Mouse (Mus musculus) kidney, adult 2 months (tissue): ENCODE data around the gene Pgghg. TPM values are rescaled to one million over a fixed set of nuclear protein-coding genes. Genes with fewer than 3 reads are reported as not detected.

Source experiments
- DNase-seq: peaks from one replicate; pipeline ENCODE4 v3.0.0; 2021
- H3K27ac ChIP-seq: fragments of 200-500 bp; 2 replicates; pipeline ENCODE4 v1.5.1; 2012; ENCODE audit warnings: low read depth, low read length, control low read depth, inconsistent platforms; ENCODE audit not compliant: insufficient read depth
- H3K27me3 ChIP-seq: fragments of 200-500 bp; replicated peaks from 2 replicates; pipeline ENCODE4 v1.6.1; 2012; ENCODE audit warnings: mild to moderate bottlenecking, moderate library complexity, low read length, inconsistent platforms; ENCODE audit not compliant: control insufficient read depth, insufficient read depth
- H3K36me3 ChIP-seq: fragments of 200-500 bp; 2 replicates; pipeline ENCODE4 v1.6.1; 2012; ENCODE audit warnings: mild to moderate bottlenecking, moderate library complexity, low read length, inconsistent platforms; ENCODE audit not compliant: control insufficient read depth, insufficient read depth
- H3K4me1 ChIP-seq: fragments of 200-500 bp; 2 replicates; pipeline ENCODE4 v1.6.1; 2011; ENCODE audit warnings: low read length; ENCODE audit not compliant: control insufficient read depth, insufficient read depth
- H3K4me3 ChIP-seq: fragments of 200-500 bp; 2 replicates; pipeline ENCODE4 v1.5.1; 2011; ENCODE audit warnings: mild to moderate bottlenecking, low read depth, low read length, control low read depth; ENCODE audit not compliant: insufficient read depth
- CTCF ChIP-seq: fragments of 200-500 bp; conservative IDR thresholded peaks from 2 replicates; pipeline ENCODE4 v1.5.1; 2011; ENCODE audit warnings: low read depth, mild to moderate bottlenecking, control low read depth, low read length, moderate library complexity, mixed read lengths; ENCODE audit not compliant: insufficient read depth, insufficient read length
- POLR2A ChIP-seq: fragments of 200-500 bp; IDR thresholded peaks from one replicate; pipeline ENCODE4 v1.6.1; 2011; ENCODE audit warnings: low read depth, low read length, control low read depth
- WGBS: fragments of 180-500 bp; shearing (Covaris S2); methylation state at CpG from one replicate; pipeline ENCODE4 v1.1.7; 2018; 5-methylcytosine and 5-hydroxymethylcytosine counted together
- polyA plus RNA-seq: library from polyadenylated mRNA; depleted of rRNA; stranded (reverse); fragments of >200 nt; gene quantifications from 2 replicates; pipeline ENCODE4 v1.2.3, GENCODE M21; 2012

Pgghg gene
- polyA plus RNA-seq, 1 experiment, result 58.0 TPM

DNA sequence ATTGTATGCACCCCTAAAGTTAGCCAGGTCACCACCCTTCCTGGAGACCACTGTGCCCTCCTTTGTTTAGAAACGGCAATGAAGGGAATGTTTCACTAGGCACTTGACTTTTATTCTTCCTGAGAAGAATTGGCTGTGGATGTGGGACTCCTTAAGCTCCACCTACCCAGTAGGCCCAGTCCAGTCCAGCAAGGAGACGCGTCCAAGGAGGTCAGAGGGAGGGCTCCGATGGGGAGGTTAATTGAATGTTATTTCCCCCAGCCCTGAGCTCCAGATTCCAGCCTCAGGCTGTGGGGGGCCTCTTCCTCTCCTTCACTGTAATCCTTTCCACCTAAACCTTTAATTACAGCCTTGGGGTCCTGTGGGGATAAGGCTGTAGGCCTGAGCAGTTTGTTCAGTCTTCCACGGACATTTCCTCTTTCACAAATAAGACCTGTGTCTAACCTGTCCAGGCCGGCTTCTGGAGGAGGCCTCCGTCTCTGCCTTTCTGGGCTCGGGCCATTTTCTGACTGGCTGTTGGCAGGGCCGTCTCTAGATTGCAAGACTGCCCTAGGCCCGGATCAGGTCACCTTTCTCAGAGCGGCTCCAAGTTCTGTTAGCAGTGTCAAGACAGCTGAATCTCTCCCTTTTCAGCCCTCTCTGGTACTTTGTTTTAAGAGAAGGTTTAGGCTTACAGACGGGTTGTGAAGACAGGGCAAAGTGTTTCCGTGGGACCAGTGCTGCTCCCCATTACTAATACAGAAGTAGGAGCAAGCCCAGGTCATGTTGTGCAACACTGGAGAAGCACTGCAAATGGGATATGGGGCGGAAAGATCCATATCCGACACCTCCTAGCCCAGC is 38.9 kb upstream of the Pgghg start:
- Histone ChIP-seq H3K4me1 (peaks cover 2% of the 10 kb centered on the region; the same call in 1 of the 2 replicates), H3K4me3 (no peak overlapping the region), H3K36me3 (no peaks in the 10 kb centered on the region), H3K27ac (no peak overlapping the region), H3K27me3 (no peaks in the 10 kb centered on the region)
- TF ChIP-seq CTCF, result no peak
- peak; percentile 38 for DNase-seq
- WGBS, result 67% methylated on average over 15 of the region's 15 CpGs

DNA sequence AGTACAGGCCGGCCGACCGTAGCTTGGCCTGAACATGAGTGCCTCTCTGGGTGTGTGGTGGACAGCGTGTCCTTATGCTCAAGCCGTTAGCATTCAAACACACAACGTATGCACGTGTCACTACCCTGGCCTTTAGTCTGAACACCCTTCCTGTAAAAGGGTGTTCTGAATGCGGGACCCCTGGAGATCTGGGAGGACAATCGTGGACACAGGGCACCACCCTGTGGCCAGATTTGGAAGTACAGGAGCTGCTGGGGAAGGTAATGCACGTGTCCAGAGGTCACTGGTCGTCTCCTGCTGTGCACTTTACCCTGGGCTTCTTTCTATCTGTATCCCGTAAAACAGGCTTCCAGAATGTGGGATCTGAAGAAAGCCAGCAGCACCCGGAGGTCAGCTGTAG is 38.0 kb upstream of the Pgghg start:
- WGBS, result 24% methylated on average over 13 of the region's 13 CpGs
- Histone ChIP-seq H3K36me3 (no peaks in the 10 kb centered on the region), H3K27ac (no peak overlapping the region), H3K4me1 (peaks cover 2% of the 10 kb centered on the region; the same call in 1 of the 2 replicates), H3K27me3 (no peaks in the 10 kb centered on the region), H3K4me3 (no peak overlapping the region)
- DNase-seq, result peak; percentile 86
- TF ChIP-seq POLR2A, result no peak
- peak; percentile 86 for TF ChIP-seq CTCF

DNA sequence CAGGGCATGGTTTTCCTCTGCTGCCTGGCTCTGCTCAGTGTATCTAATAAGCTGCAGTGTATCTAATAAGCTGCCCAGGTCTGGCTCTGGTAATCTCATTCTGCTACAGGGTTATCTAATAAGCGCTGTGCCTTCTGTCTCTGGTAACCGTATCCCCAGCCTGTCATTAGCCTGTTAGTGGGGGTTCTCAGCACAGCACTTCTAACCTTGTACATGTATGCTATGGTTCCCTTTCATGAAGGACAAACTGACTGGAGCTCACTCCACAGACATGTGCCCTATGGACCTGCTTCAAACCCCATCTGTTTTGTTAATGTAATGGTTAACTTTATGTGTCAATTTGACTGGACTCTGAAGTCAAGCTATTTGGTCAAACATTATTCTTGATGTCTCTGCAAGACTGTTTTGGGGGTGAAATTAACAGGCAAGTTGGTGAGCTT is 35.5 kb upstream of the Pgghg start:
- Histone ChIP-seq H3K27me3 (no peaks in the 10 kb centered on the region), H3K27ac (peak overlapping the region; percentile 94), H3K4me1 (peaks cover 2% of the 10 kb centered on the region; the same call in 1 of the 2 replicates), H3K36me3 (no peaks in the 10 kb centered on the region), H3K4me3 (peak overlapping the region; percentile 48; the same call in 1 of the 2 replicates)
- peak; percentile 85 for DNase-seq
- TF ChIP-seq CTCF (no peak), POLR2A (no peak)
- 68% methylated on average over 2 of the region's 2 CpGs for WGBS

DNA sequence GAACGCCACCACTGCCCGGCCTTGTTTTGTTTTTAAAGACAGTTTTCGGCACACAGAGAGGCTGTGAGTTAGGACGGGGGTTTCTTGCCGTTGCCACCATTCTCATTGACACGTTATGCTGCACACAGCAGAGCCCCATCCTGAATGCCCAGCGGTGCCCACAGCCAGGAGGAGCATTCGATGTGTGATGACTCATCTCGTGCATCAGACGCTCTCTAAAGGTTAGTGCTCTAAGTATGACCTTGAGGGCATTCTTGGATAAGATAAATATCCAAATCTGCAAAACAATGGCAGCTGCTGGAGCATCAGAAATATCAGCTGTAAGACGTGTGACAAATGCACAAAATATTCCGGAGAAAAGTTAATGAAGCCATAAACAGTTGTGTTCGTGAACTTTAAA is 34.1 kb upstream of the Pgghg start:
- H3K27ac ChIP-seq, result peak overlapping the region; percentile 87
- DNase-seq, result no peak
- H3K36me3 ChIP-seq, result no peaks in the 10 kb centered on the region
- no peaks in the 10 kb centered on the region for H3K27me3 ChIP-seq
- peak overlapping the region; percentile 48 for H3K4me3 ChIP-seq
- 59% methylated on average over 13 of the region's 13 CpGs for WGBS
- peaks cover 3% of the 10 kb centered on the region; the same call in 1 of the 2 replicates for H3K4me1 ChIP-seq
- TF ChIP-seq CTCF (no peak), POLR2A (no peak)

DNA sequence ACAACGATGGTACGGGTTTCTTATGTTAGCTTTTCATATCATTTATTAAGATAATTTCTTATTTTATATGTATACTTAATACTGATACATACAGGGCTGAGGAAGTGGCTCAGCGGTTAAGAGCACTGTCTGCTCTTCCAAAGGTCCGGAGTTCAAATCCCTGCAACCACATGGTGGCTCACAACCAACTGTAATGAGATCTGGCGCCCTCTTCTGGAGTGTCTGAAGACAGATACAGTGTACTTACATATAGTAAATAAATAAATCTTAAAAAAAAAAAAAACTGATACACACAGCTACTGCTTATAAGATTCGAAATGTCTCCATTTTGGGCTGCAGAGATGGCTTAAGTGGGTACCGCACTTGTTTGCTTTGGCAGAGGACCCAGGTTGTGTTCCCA is 33.5 kb upstream of the Pgghg start:
- Histone ChIP-seq H3K4me1 (peaks cover 8% of the 10 kb centered on the region; the same call in 1 of the 2 replicates), H3K27me3 (no peaks in the 10 kb centered on the region), H3K27ac (no peak overlapping the region), H3K4me3 (no peak overlapping the region), H3K36me3 (no peaks in the 10 kb centered on the region)
- 0 out of 2 replicates have a peak, but pooled peaks have one; percentile 7 for TF ChIP-seq CTCF
- no peak for TF ChIP-seq POLR2A
- WGBS, result 83% methylated on average over 7 of the region's 7 CpGs
- peak; percentile 30 for DNase-seq

DNA sequence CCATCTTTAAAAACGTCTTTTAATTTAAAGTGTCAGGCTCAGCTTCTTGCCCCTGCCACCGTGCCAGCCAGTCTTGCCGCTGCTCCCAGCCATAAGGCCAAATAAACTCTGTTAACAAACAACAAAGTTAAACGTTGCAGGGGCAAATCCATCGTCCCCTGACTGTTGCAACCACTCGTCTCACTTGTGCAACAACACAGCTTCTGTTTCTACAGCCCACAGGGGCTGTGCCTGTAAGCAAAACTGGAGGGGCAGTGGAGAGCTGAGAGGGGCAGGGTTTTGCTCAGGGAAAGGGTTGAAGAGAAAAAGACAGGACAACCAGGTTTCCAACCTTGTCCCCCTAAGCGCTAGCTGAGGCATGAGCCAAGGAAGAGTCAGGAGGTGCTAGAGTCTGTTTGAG is 33.0 kb upstream of the Pgghg start:
- no peak overlapping the region; the same call in 1 of the 2 replicates for H3K27ac ChIP-seq
- no peak for DNase-seq
- no peaks in the 10 kb centered on the region for H3K27me3 ChIP-seq
- no peak overlapping the region for H3K4me3 ChIP-seq
- peaks cover 8% of the 10 kb centered on the region; the same call in 1 of the 2 replicates for H3K4me1 ChIP-seq
- no peaks in the 10 kb centered on the region for H3K36me3 ChIP-seq
- 42% methylated on average over 7 of the region's 7 CpGs for WGBS
- TF ChIP-seq CTCF, result no peak
- TF ChIP-seq POLR2A, result no peak

DNA sequence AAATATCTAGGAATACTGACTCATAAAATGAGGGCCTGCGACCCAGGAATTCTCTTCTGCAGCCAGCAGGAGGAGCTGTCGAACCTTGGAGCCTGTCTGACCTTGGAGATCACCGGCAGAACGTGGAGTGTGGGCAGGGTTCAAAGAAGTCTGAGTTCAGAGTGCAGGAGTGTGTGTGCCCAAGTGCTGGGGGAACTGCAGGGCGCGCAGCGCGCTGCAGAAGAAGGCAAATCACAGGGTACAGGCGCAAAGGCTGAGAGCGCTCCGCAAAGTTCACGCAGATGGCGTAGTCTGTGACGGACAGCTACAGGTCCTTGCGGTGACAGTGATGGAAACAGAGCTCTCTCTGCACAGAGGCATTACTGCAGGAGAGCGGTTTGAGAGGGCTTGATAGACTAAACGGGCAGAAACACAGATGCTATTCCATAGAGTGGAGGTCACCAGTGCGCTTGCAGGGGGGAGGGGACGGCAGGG is 32.5 kb upstream of the Pgghg start:
- Histone ChIP-seq H3K27ac (peak overlapping the region; percentile 6; the same call in 1 of the 2 replicates), H3K27me3 (no peaks in the 10 kb centered on the region), H3K4me3 (peak overlapping the region; percentile 30), H3K4me1 (peaks cover 8% of the 10 kb centered on the region; the same call in 1 of the 2 replicates), H3K36me3 (no peaks in the 10 kb centered on the region)
- TF ChIP-seq CTCF, result peak; percentile 91
- no peak for TF ChIP-seq POLR2A
- 1% methylated on average over 19 of the region's 19 CpGs for WGBS
- peak; percentile 94 for DNase-seq
